Mouse (Mus musculus) C2C12 (cell line): Measurements from ENCODE around the gene Cyp2t4. TPM values are rescaled to one million over a fixed set of nuclear protein-coding genes. Genes with fewer than 3 reads are reported as not detected.

Experiments
- H3K27me3 ChIP-seq: one replicate; pipeline ENCODE4 v1.6.1; 2011; ENCODE audit not compliant: control insufficient read depth, insufficient read depth, insufficient read length
- H3K36me3 ChIP-seq: one replicate; pipeline ENCODE4 v1.6.1; 2011; ENCODE audit not compliant: control insufficient read depth, insufficient read depth
- H3K4me3 ChIP-seq: one replicate; pipeline ENCODE4 v1.5.1; 2011; ENCODE audit warnings: mild to moderate bottlenecking, control low read depth; ENCODE audit not compliant: poor library complexity, insufficient read depth, severe bottlenecking
- H3K79me2 ChIP-seq: one replicate; pipeline ENCODE4 v1.6.1; 2011; ENCODE audit not compliant: control insufficient read depth, insufficient read depth
- H3K79me3 ChIP-seq: one replicate; pipeline ENCODE4 v1.6.1; 2011; ENCODE audit warnings: low read depth, control low read depth
- H3ac ChIP-seq: one replicate; pipeline ENCODE3; 2011; ENCODE audit warnings: low read depth; ENCODE audit not compliant: control insufficient read depth, insufficient read length
- CEBPB ChIP-seq: IDR thresholded peaks from one replicate; pipeline ENCODE4 v1.6.1; 2011; ENCODE audit warnings: low read depth, mild to moderate bottlenecking, control low read depth, moderate library complexity
- CTCF ChIP-seq: IDR thresholded peaks from one replicate; pipeline ENCODE4 v1.5.1; 2011; ENCODE audit not compliant: control insufficient read depth, insufficient read depth, insufficient read length
- FOSL1 ChIP-seq: IDR thresholded peaks from one replicate; pipeline ENCODE4 v1.8.0; 2011; ENCODE audit warnings: mild to moderate bottlenecking, low read length; ENCODE audit not compliant: poor library complexity, insufficient read depth, severe bottlenecking
- MAX ChIP-seq: IDR thresholded peaks from one replicate; pipeline ENCODE4 v1.6.1; 2011; ENCODE audit warnings: mild to moderate bottlenecking, control low read depth
- MYOD1 ChIP-seq: IDR thresholded peaks from one replicate; pipeline ENCODE4 v1.6.1; 2011; ENCODE audit warnings: low read depth; ENCODE audit not compliant: control insufficient read depth, insufficient read length
- MYOG ChIP-seq: IDR thresholded peaks from one replicate; pipeline ENCODE4 v1.6.1; 2011; ENCODE audit not compliant: control insufficient read depth, insufficient read length; ENCODE audit errors: extremely low read depth
- USF1 ChIP-seq: IDR thresholded peaks from one replicate; pipeline ENCODE4 v1.6.1; 2011; ENCODE audit warnings: low read depth, mild to moderate bottlenecking, control low read depth, moderate library complexity
- long read RNA-seq, 2 experiments: library from polyadenylated mRNA; unstranded; transcript quantifications; one replicate each; pipeline ENCODE4 v2.0.0; 2019 to 2020
- polyA plus RNA-seq: library from polyadenylated mRNA; unstranded; fragments of >200 nt; fragmentation: generic; extraction: Trizol; gene quantifications from one replicate; pipeline ENCODE4 v1.2.1, GENCODE M21; 2012; ENCODE audit warnings: missing spikeins

The Cyp2t4 gene
- polyA plus RNA-seq, result not detected
- long read RNA-seq, experiment 1, result 0 reads
- long read RNA-seq, experiment 2, result 0 reads

DNA sequence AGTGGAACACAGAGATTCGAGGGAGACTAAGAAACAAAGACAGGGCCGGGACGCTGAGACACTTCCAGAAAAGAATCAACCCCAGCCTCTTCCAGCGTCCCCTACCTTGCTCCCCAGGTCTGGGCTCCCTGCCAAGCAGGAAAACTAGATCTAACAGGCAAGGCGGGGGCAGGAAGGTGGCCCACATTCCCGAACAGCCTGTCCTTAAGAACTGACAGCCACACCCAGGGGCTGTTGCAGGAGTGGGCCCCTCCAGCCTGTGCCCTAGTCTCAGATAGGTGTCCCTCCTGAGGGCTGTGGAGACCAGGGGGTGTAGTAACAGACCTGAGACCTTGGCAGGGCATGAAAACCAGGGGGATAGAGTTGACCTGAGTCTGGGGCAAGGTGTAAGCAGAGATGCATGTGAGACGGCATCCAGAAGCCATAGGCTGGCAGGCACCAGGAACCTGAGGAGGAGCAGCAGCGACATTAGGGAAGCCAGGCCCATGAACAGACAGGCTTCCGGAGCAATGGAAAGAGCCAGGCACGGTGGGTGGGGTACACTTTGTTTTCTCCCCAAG lies at the start of gene Cyp2t4:
Gene Cyp2t4 (plus strand): TSS at position 510 of the 560 bp plus-strand sequence.
- H3ac ChIP-seq, result no peak within 1 kb of the TSS
- H3K36me3 ChIP-seq, result peaks cover 4% of the 10 kb centered on the region
- H3K27me3 ChIP-seq, result no peaks in the 10 kb centered on the region
- H3K79me2 ChIP-seq, result no peaks in the 10 kb centered on the region
- TF ChIP-seq MYOG (no peak), CTCF (no peak), CEBPB (no peak), FOSL1 (no peak), USF1 (no peak), MYOD1 (no peak), MAX (no peak)
- H3K4me3 ChIP-seq, result no peak within 1 kb of the TSS
- no peaks in the 10 kb centered on the region for H3K79me3 ChIP-seq

DNA sequence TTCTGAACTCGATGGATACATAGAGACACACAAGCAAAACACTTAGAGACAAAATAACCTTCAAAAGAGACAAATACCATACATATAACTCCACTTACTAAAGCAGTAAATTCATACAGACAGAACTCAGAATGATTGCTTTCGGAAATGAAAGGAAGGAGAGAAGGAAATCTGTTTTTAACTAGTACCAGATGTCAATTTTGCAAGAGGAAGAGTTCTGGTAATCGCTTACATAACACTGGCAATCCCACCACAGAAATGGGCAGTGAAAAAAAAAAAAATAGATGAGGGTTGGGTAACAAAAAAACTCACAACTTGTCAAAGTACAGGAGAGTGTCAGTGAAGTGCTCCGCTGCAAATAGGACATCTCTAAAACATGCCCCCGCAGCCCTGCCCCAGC lies 48.6 kb upstream of the Cyp2t4 start:
- no peak overlapping the region for H3ac ChIP-seq

DNA sequence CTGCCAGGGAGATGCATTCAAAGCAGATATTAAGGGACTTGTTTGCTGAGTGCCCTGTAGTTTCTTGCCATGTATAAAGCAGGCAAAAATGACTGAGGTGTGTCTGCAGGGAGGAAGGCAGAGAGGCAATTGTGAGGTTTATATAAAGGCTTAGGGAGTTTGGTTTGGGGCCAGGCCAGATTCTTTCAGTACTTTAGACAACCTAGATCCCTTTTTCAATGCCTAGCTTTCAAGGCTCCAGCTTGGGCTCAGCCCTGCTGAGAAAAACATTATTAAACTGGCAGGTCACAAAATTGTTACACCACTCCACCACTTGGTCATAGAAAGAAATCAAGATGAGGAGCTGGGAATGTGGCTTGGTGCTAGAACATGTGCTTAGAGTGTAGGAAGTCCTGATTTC lies 43.2 kb upstream of the Cyp2t4 start:
- H3K79me3 ChIP-seq, result no peaks in the 10 kb centered on the region
- H3K36me3 ChIP-seq, result no peaks in the 10 kb centered on the region
- TF ChIP-seq FOSL1 (no peak), MYOD1 (no peak), MAX (no peak), CTCF (no peak), USF1 (no peak), CEBPB (no peak), MYOG (no peak)
- no peaks in the 10 kb centered on the region for H3K79me2 ChIP-seq
- no peaks in the 10 kb centered on the region for H3K27me3 ChIP-seq
- H3K4me3 ChIP-seq, result no peak overlapping the region
- H3ac ChIP-seq, result no peak overlapping the region

More for the DNA sequence above, 48.6 kb upstream of the Cyp2t4 start:
- no peak overlapping the region for H3K4me3 ChIP-seq
- H3K79me2 ChIP-seq, result no peaks in the 10 kb centered on the region
- H3K36me3 ChIP-seq, result no peaks in the 10 kb centered on the region
- no peaks in the 10 kb centered on the region for H3K79me3 ChIP-seq
- TF ChIP-seq MYOG, result no peak
- no peak for TF ChIP-seq MAX
- TF ChIP-seq USF1, result no peak
- TF ChIP-seq MYOD1, result no peak
- no peak for TF ChIP-seq CTCF
- no peak for TF ChIP-seq FOSL1
- TF ChIP-seq CEBPB, result no peak
- no peaks in the 10 kb centered on the region for H3K27me3 ChIP-seq

DNA sequence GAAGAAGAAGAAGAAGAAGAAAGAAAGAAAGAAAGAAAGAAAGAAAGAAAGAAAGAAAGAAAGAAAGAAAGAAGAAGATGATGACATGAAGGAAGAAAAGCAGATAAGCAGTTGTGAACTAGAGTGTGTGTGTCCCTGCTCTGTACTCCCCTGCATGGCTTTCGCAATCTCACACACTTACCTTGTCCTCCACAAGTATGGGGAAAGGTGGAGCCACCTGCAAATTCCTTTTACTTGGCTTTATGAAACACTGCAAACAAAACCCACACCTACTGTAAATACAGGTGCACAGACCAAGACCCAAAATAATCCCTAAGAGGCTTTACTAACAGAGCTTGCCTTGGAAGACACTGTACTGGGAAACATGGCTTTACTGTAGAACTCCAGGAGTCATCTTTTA lies 42.5 kb upstream of the Cyp2t4 start:
- Histone ChIP-seq H3K79me3 (no peaks in the 10 kb centered on the region), H3K27me3 (no peaks in the 10 kb centered on the region), H3ac (no peak overlapping the region), H3K79me2 (no peaks in the 10 kb centered on the region), H3K36me3 (no peaks in the 10 kb centered on the region), H3K4me3 (no peak overlapping the region)
- no peak for TF ChIP-seq FOSL1
- no peak for TF ChIP-seq CEBPB
- no peak for TF ChIP-seq MYOG

DNA sequence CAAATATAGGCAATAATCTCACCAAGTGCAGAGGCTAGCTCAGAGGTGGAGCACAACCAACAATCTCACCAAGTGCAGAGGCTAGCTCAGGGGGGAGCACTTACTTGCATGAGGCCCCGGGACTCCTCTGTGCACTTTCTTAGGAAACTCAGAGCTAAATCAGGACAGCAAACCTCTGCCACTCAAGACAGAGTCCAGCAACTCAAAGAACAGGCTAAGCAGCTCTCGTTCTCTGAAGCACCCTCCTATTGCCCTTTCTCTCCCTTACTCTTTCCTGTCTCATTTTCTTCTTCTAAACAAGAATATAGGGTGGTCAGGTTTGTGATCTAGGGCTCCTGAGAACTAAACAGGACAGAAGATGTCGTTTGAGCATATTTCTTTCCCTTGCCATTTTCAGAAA lies 41.5 kb upstream of the Cyp2t4 start:
- TF ChIP-seq CEBPB, result no peak
- no peak for TF ChIP-seq FOSL1
- TF ChIP-seq USF1, result no peak
- TF ChIP-seq CTCF, result no peak
- no peak for TF ChIP-seq MYOD1
- TF ChIP-seq MAX, result no peak
- TF ChIP-seq MYOG, result no peak
- Histone ChIP-seq H3K79me3 (no peaks in the 10 kb centered on the region), H3K4me3 (no peak overlapping the region), H3ac (no peak overlapping the region), H3K79me2 (no peaks in the 10 kb centered on the region), H3K36me3 (no peaks in the 10 kb centered on the region), H3K27me3 (no peaks in the 10 kb centered on the region)

DNA sequence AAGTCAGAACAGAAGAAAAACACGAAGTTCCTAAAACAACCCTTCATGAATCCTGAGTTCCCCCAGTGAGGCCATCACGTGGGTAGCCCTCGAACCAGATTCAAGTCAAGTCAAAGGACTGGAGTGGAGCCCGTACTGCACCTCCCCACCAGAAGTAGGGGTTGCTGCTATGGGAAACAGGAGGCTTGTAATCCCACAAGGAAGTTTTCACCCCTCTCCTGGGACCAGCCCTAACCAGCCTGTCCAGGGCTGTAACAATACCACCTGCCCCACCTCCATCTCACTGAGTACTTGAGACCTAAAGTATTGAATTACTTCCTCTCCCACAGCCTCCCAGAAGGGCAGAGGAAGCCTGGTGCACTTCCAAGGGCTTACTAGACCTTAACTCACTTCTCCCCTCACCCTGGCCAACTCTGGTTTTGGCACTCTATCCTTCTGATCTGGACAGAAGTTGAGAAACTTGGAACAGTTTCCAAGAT lies 35.4 kb upstream of the Cyp2t4 start:
- no peaks in the 10 kb centered on the region for H3K79me2 ChIP-seq
- no peaks in the 10 kb centered on the region for H3K36me3 ChIP-seq
- no peak for TF ChIP-seq CTCF
- no peak for TF ChIP-seq USF1
- TF ChIP-seq MAX, result no peak
- TF ChIP-seq CEBPB, result no peak
- TF ChIP-seq MYOG, result no peak
- TF ChIP-seq MYOD1, result no peak
- TF ChIP-seq FOSL1, result no peak
- peaks cover 7% of the 10 kb centered on the region for H3K27me3 ChIP-seq
- H3K4me3 ChIP-seq, result no peak overlapping the region
- H3K79me3 ChIP-seq, result no peaks in the 10 kb centered on the region
- no peak overlapping the region for H3ac ChIP-seq
